Mouse (Mus musculus) liver, embryonic 11.5 days (tissue): ENCODE data around the gene Bcar3. TPM values are rescaled to one million over a fixed set of nuclear protein-coding genes. Genes with fewer than 3 reads are reported as not detected.

Experiments used
- ATAC-seq: fragments of 200-750 bp; cut with Nextera tagmentation; replicated peaks from 2 replicates; pipeline ENCODE4 v1.8.0; 2017; ENCODE audit warnings: moderate number of reproducible peaks, mild to moderate bottlenecking, moderate TSS enrichment, moderate library complexity; ENCODE audit not compliant: low FRiP score
- DNase-seq: peaks from one replicate; pipeline ENCODE4 v3.0.0-alpha.2; 2017; ENCODE audit warnings: low spot score
- H3K27ac ChIP-seq: fragments of 300-500 bp; sonication (generic); 2 replicates; pipeline ENCODE4 v1.5.1; 2014; ENCODE audit warnings: mild to moderate bottlenecking, low read depth, low read length, control low read depth
- H3K27me3 ChIP-seq: fragments of 300-500 bp; sonication (generic); replicated peaks from 2 replicates; pipeline ENCODE4 v1.6.1; 2014; ENCODE audit warnings: low read length, mixed read lengths; ENCODE audit not compliant: control insufficient read depth, insufficient read depth
- H3K36me3 ChIP-seq: fragments of 300-500 bp; sonication (generic); 2 replicates; pipeline ENCODE4 v1.6.1; 2014; ENCODE audit warnings: mild to moderate bottlenecking, low read length, moderate library complexity, mixed read lengths; ENCODE audit not compliant: control insufficient read depth, insufficient read depth
- H3K4me1 ChIP-seq: fragments of 300-500 bp; sonication (generic); replicated peaks from 2 replicates; pipeline ENCODE4 v1.6.1; 2014; ENCODE audit warnings: low read length, mixed read lengths; ENCODE audit not compliant: control insufficient read depth, insufficient read depth
- H3K4me2 ChIP-seq: fragments of 300-500 bp; sonication (generic); 2 replicates; pipeline ENCODE4 v1.6.1; 2014; ENCODE audit warnings: mild to moderate bottlenecking, control low read depth, moderate library complexity
- H3K4me3 ChIP-seq: fragments of 300-500 bp; sonication (generic); 2 replicates; pipeline ENCODE4 v1.5.1; 2014; ENCODE audit warnings: low read depth, low read length, control low read depth
- H3K9ac ChIP-seq: fragments of 300-500 bp; sonication (generic); 2 replicates; pipeline ENCODE4 v1.6.1; 2014; ENCODE audit warnings: low read depth, low read length, control low read depth
- H3K9me3 ChIP-seq: fragments of 300-500 bp; sonication (generic); 2 replicates; pipeline ENCODE4 v1.6.1; 2016; ENCODE audit warnings: low read length, inconsistent platforms, mixed read lengths; ENCODE audit not compliant: control insufficient read depth
- WGBS: fragments of 180-500 bp; shearing (Covaris S2); extraction: QIAGEN DNeasy Blood & Tissue Kit; methylation state at CpG from one replicate; pipeline ENCODE4 v1.1.7; 2014; 5-methylcytosine and 5-hydroxymethylcytosine counted together
- polyA plus RNA-seq: library from polyadenylated mRNA; unstranded; fragments of >200 nt; fragmentation: Nextera tagmentation; extraction: Ambion mirVana; gene quantifications from 2 replicates; pipeline ENCODE4 v1.2.1, GENCODE M21; 2014

Gene Bcar3
- polyA plus RNA-seq, 1 experiment from 2014 or later = 10.1 TPM

DNA sequence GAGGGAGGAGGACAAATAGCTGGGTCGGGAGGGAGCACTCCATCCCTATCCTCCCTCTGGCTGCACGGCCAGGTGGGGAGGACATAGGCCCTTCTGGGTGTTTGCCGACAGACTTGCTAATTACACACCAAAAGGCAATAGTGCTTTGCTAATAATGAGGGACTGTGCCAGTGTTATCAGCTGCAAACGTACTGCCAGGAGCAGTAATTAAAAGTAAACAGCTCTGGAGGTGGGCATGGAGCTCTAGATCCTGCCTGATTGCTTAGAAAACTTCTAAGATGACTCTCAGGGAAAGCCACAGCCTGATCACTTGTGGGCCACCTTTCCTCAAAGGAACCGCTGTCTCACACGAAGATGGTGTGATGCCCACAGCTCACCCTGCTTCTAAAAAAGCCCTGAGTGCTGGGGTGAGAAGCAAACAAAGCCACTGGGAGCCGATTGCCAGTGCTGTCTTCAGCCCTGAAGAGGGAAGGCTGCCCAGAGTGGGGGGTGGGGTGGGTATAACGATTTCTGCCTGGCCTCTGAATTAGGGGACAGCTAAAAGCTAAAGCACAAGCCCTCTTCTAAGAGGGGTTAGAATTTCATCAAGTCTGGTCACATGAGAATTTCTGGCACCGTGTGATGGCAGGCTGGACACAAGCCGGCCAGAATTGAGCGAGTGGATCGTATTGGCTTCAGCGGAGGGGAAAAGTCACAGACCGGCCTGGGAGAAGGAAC lies 189.3 kb downstream of the Bcar3 start:
- no peaks in the 10 kb centered on the region for H3K36me3 ChIP-seq
- H3K9me3 ChIP-seq = no peaks in the 10 kb centered on the region
- H3K9ac ChIP-seq = no peak overlapping the region
- no peak overlapping the region for H3K27ac ChIP-seq
- H3K27me3 ChIP-seq = no peaks in the 10 kb centered on the region
- no peak overlapping the region for H3K4me3 ChIP-seq
- ATAC-seq (no peak), DNase-seq (no peak)
- H3K4me1 ChIP-seq = peaks cover 13% of the 10 kb centered on the region; the same call in 1 of the 2 replicates
- H3K4me2 ChIP-seq = no peak overlapping the region
- 36% methylated on average over 14 of the region's 14 CpGs for WGBS

DNA sequence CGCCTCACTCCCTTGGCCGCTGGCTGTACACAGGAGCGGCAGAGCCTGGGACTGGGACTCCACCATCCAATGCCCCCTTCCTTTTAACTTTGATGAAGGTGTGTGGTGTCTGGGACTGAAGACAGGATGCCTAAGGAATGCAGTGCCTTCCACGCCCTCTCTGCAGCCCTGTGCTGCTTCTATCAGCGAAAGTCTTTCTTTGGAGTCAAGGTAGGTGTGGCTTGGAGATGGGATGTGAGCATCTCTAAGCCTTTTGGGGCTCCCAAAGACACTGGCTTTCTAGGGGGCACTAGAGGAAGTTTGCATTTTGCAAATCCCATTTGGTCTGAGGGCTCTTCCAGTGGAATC lies 189.8 kb downstream of the Bcar3 start:
- 41% methylated on average over 5 of the region's 5 CpGs for WGBS
- DNase-seq (no peak), ATAC-seq (no peak)
- H3K4me3 ChIP-seq = no peak overlapping the region
- no peak overlapping the region for H3K4me2 ChIP-seq
- no peaks in the 10 kb centered on the region for H3K36me3 ChIP-seq
- H3K9ac ChIP-seq = no peak overlapping the region
- H3K9me3 ChIP-seq = no peaks in the 10 kb centered on the region
- no peaks in the 10 kb centered on the region for H3K27me3 ChIP-seq
- peaks cover 13% of the 10 kb centered on the region; the same call in 1 of the 2 replicates for H3K4me1 ChIP-seq
- H3K27ac ChIP-seq = no peak overlapping the region

DNA sequence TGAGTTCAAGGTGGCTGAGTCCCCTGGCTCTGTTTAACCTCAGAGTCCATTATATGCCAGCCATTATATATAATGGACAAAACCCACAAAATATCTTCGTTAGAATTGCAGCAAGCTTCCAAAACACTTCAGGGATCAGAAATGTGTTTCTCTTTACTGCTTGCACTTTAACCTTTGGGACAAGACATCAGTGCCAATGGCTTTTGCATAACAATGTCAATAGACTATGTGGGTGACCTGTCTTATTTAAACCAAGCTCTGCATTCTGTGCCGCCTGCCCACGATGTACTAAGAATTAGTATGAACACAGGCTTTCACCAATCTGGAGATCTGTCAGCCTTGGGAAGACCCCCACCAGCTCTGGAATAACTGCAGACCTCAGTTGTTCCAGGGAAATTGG lies 190.4 kb downstream of the Bcar3 start:
- WGBS = 77% methylated on average over 3 of the region's 3 CpGs
- no peaks in the 10 kb centered on the region for H3K27me3 ChIP-seq
- no peak for ATAC-seq

DNA sequence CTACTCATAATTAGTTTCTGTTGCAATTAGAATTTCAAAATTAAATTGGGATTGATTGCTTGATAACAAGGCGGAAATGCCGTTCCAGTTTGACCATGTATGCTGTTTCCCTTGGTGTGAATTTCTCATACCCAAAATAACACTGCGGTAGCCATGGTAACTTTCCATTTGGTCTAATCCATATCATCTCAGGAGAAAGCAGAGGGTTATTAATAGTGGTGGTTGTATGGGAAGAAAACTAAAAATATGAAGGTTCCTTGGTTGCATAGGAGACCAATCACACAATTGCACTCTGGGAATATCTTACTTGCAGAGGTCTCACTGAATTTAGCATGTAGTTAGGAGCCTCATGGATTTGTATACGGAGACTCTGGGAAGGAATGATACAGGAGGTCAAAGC lies 191.8 kb downstream of the Bcar3 start:
- ATAC-seq = no peak
- Histone ChIP-seq H3K4me3 (no peak overlapping the region), H3K9me3 (no peaks in the 10 kb centered on the region), H3K4me2 (no peak overlapping the region), H3K4me1 (peaks cover 12% of the 10 kb centered on the region; the same call in 1 of the 2 replicates), H3K36me3 (no peaks in the 10 kb centered on the region), H3K27me3 (no peaks in the 10 kb centered on the region), H3K27ac (no peak overlapping the region), H3K9ac (no peak overlapping the region)
- no peak for DNase-seq
- WGBS = 90% methylated on average over 4 of the region's 4 CpGs

More for the DNA sequence above, 190.4 kb downstream of the Bcar3 start:
- no peaks in the 10 kb centered on the region for H3K9me3 ChIP-seq
- no peak overlapping the region for H3K4me2 ChIP-seq
- no peak overlapping the region for H3K27ac ChIP-seq
- no peak overlapping the region for H3K4me3 ChIP-seq
- H3K4me1 ChIP-seq = peaks cover 13% of the 10 kb centered on the region; the same call in 1 of the 2 replicates
- H3K36me3 ChIP-seq = no peaks in the 10 kb centered on the region
- H3K9ac ChIP-seq = no peak overlapping the region
- DNase-seq = no peak

DNA sequence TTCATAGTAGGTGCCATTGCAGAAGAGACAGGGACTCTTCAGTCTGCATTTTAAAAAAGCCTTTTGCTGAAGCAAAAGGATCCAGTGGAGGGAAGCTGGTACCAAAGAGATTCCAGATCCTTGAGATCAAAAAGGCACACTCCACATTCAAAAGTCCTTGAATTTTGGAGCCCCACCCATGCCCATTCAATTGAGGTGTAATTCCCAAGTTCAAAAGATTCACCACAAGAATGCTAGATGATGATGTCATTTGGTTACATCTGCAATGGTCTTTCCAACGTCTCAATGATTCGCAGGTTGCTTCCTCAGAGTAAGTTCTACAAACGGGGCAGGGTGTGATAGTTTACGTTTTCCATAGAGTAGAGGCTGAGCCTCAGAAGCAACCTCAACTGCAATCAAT lies 192.3 kb downstream of the Bcar3 start:
- H3K36me3 ChIP-seq = no peaks in the 10 kb centered on the region
- H3K27ac ChIP-seq = no peak overlapping the region
- H3K9me3 ChIP-seq = no peaks in the 10 kb centered on the region
- no peaks in the 10 kb centered on the region for H3K27me3 ChIP-seq
- no peak for ATAC-seq
- 67% methylated on average over 4 of the region's 4 CpGs for WGBS
- peaks cover 12% of the 10 kb centered on the region; the same call in 1 of the 2 replicates for H3K4me1 ChIP-seq
- H3K4me3 ChIP-seq = no peak overlapping the region
- H3K9ac ChIP-seq = no peak overlapping the region
- DNase-seq = no peak
- H3K4me2 ChIP-seq = no peak overlapping the region

DNA sequence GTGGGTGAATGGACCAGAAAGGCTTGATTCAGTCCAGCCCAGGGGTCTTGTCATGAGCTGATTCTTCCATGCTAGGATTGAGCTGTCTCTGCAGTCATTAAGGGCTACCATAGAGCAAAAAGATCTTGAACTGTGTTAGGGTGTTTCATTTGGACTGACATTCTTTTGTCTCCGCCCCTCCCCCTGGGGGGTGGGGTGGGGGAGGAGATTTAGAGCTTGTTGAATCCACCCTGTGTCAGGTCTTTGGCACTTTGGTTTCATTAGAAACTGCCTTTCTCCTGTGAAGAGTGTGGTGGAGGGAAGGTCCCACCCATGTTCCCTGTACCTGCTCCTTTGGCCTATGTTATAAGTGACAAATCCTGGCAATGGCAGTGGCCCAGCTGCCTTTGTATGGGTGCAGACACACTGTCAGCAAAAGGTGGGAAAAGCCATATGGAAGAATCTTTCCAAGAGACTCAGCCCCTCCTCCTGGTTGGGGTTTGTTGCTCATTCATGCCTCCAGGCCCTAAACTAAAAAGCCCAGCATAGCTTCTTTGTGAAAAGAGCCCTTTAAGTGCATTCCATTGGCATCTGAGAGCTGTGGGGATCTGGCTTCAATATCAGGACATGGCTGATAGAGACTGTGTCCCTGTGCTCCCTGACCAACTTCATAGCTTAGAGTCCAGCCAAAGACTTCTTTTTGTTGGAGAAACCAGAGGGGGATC lies 194.3 kb downstream of the Bcar3 start:
- no peak overlapping the region for H3K4me3 ChIP-seq
- DNase-seq (no peak), ATAC-seq (no peak)
- peaks cover 6% of the 10 kb centered on the region; the same call in 1 of the 2 replicates for H3K4me1 ChIP-seq
- H3K27ac ChIP-seq = no peak overlapping the region
- no peaks in the 10 kb centered on the region for H3K36me3 ChIP-seq
- WGBS = 60% methylated on average over 1 of the region's 1 CpGs
- no peaks in the 10 kb centered on the region for H3K27me3 ChIP-seq
- no peaks in the 10 kb centered on the region for H3K9me3 ChIP-seq
- H3K4me2 ChIP-seq = no peak overlapping the region
- no peak overlapping the region for H3K9ac ChIP-seq

DNA sequence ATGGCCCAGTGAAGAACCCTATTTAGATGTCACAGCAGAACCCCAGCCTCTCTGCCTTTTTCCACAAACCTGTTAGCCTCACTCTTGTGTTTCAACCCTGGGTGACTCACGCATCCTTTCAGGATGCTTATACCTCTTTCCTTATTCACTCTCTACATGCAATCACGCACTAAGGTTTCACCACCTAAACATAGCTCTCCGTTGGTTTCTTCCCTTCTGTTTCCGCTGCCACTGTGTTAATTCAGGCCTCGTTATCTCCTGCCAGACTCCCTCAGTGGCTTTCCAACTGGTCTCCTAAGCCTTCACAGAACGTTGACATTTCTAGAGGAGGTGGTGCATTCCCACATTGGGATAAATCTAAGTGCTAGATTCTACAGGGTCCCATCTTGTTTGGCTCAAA lies 196.6 kb downstream of the Bcar3 start:
- H3K4me2 ChIP-seq = no peak overlapping the region
- no peaks in the 10 kb centered on the region for H3K4me1 ChIP-seq
- no peak overlapping the region for H3K27ac ChIP-seq
- H3K27me3 ChIP-seq = no peaks in the 10 kb centered on the region
- no peak for DNase-seq
- ATAC-seq = no peak
- 60% methylated on average over 6 of the region's 6 CpGs for WGBS
- no peak overlapping the region for H3K4me3 ChIP-seq
- H3K36me3 ChIP-seq = no peaks in the 10 kb centered on the region
- H3K9ac ChIP-seq = no peak overlapping the region
- no peaks in the 10 kb centered on the region for H3K9me3 ChIP-seq

DNA sequence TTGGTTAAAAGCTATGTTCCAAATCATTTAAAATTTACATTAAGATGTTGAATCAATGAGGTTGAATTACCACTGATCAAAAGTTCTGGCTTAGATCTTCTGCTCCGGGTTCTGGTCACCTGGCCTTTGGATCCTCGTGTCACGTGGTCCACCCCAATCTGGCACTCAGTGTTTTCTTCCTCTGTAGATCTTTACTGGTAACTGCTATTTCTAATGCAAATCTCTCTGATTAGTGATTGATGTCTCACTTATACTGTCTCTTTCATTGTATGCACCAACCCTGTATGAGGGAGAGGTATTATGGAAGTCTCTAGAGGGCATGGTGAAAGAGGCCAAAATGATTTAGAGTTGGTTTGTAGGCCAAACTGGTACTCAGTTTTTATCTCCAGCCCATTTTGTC lies 198.1 kb downstream of the Bcar3 start:
- Histone ChIP-seq H3K27me3 (no peaks in the 10 kb centered on the region), H3K27ac (no peak overlapping the region), H3K9ac (no peak overlapping the region), H3K36me3 (no peaks in the 10 kb centered on the region), H3K4me2 (no peak overlapping the region), H3K9me3 (no peaks in the 10 kb centered on the region), H3K4me1 (no peaks in the 10 kb centered on the region), H3K4me3 (no peak overlapping the region)
- ATAC-seq (no peak), DNase-seq (no peak)
- WGBS = 86% methylated on average over 3 of the region's 3 CpGs
